Mouse (Mus musculus): ENCODE results near the gene Gm13539. TPM values are rescaled to one million over a fixed set of nuclear protein-coding genes. Genes with fewer than 3 reads are reported as not detected.
"Not testable (repeated sequence)": the region's sequence is repeated elsewhere in the genome, so short reads cannot be mapped to it uniquely, and the experiment has no call there.

Gene Gm13539
- not detected in 2 replicates for polyA plus RNA-seq (2016; fragmentation: Nextera tagmentation; extraction: Ambion mirVana)

DNA sequence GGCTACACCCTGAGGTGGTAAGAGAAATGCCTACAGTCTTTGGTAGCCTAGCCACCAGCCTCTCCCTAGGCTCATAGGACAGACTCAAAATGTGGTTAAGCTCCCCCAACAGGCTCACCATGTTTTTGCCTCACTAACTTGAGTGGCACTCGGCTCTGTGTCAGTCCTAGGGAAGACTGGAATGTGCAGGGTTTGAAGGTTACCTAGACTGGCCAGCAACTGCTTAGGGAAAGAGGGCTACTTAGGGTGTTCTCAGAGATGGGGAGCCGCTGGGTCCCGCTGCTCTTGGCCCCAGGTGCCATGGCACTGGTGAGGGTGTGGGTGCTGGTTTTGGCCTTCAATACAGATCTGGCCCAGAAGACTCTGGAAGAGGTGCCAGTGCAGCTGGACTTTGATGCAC, at the start of gene Gm13539:
TSS of gene Gm13539 (plus strand) at position 301 of the 400 bp plus-strand sequence.
- H3K27me3 ChIP-seq (replicated peaks; ENCODE audit: low read depth, poor library complexity, severe bottlenecking): no peaks in the 10 kb centered on the region
- peaks cover 14% of the 10 kb centered on the region for H3K4me1 ChIP-seq
- DNase-seq (ENCODE audit: low spot score): no peak
- no peaks in the 10 kb centered on the region for H3K9me3 ChIP-seq
- H3K4me3 ChIP-seq: no peak within 1 kb of the TSS
- 87% methylated on average over 3 of the region's 3 CpGs for WGBS
- H3K36me3 ChIP-seq (replicated peaks): no peaks in the 10 kb centered on the region
- H3K27ac ChIP-seq (replicated peaks): no peak within 1 kb of the TSS

DNA sequence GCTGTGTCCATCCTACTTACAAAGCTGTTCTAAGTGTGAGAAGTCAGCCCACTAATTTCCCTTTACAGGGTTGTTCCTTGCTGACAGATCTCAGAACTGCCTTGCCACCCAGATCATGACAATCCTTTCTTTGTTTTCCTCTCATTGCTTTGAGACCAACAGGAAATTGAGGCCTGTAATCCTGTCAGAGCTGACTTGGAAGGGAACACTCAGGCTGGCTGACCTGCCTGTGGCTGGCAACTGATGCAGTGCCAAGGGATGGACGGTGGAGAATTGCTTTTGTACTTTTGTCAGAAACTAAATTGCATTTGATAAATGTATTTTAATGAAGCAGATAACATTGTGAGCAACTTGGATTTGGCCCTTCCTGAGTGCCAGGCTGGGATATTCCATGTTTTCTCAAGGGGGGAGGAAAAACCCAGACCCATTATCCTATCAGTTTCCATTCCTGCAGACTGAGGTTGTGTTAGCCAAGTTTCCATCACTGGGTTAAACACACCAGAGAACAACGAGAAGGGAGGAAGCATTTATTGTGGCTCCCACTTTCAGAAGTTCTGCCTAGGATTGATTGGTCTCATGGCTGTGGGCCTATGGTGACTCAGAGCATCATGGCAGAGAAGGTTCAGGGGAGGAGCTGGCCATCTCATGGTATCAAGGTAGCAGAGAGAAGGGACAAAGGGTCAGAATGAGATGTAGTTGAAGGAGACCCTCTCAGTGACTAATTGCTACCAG, 48.7 kb upstream of the Gm13539 start:
- Histone ChIP-seq H3K9me3 (peaks cover 4% of the 10 kb centered on the region; the same call in 1 of the 2 replicates), H3K27me3 (replicated peaks; ENCODE audit: low read depth, poor library complexity, severe bottlenecking) (no peaks in the 10 kb centered on the region), H3K36me3 (replicated peaks) (no peaks in the 10 kb centered on the region), H3K4me3 (no peak overlapping the region), H3K27ac (replicated peaks) (no peak overlapping the region), H3K4me1 (no peaks in the 10 kb centered on the region)
- no peak for DNase-seq (ENCODE audit: low spot score)
- WGBS: 49% methylated on average over 2 of the region's 2 CpGs

DNA sequence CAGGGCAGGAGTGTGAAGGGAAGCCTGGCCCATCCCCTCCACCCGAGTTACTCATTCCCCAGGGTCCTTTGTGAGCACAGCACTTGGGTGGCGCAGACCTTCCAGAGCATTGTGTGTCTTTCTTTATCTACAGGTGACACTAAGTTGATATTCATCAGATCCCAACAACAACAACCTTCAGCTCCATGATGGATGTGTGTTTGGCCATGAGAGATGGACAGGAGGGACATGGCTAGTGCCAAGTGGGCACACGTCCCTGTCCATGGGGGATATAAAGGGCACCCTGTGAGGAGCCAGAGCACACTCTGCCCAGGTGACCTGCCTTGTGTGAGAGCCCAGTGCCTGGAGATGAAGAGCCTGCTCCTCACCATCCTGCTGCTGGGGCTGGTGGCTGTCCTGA, 45.3 kb upstream of the Gm13539 start, which contains the start of gene Obp2b:
TSS of gene Obp2b (plus strand) at position 301 of the 400 bp plus-strand sequence.
- not testable (repeated sequence) for H3K4me3 ChIP-seq; H3K9me3 ChIP-seq; DNase-seq (ENCODE audit: low spot score); H3K4me1 ChIP-seq; H3K27ac ChIP-seq (replicated peaks); H3K27me3 ChIP-seq (replicated peaks; ENCODE audit: low read depth, poor library complexity, severe bottlenecking); H3K36me3 ChIP-seq (replicated peaks)
- 77% methylated on average over 3 of the region's 3 CpGs for WGBS

DNA sequence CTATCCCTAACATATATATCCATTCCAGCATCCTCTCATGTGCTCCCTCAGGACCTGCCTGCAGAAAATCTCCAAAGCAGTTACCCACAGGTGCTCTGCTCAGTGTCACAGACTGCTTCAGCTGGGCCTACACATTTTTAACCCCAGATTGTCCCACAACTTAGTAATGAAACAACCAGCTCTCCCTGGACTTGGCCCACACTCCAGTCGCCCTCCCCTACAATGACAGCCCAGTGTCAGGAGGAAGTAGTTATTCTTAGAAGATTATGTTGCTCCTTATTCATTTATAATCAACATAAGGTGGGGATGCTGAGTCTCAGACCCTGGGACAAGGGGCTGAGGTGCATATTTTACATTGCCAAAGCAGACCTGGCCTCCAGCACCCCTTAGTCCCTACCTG, 40.4 kb upstream of the Gm13539 start:
- Histone ChIP-seq H3K27me3 (replicated peaks; ENCODE audit: low read depth, poor library complexity, severe bottlenecking) (no peaks in the 10 kb centered on the region), H3K4me1 (no peaks in the 10 kb centered on the region), H3K9me3 (no peaks in the 10 kb centered on the region), H3K4me3 (no peak overlapping the region), H3K27ac (replicated peaks) (no peak overlapping the region), H3K36me3 (replicated peaks) (no peaks in the 10 kb centered on the region)
- no peak for DNase-seq (ENCODE audit: low spot score)
- 73% methylated on average over 1 of the region's 1 CpGs for WGBS

DNA sequence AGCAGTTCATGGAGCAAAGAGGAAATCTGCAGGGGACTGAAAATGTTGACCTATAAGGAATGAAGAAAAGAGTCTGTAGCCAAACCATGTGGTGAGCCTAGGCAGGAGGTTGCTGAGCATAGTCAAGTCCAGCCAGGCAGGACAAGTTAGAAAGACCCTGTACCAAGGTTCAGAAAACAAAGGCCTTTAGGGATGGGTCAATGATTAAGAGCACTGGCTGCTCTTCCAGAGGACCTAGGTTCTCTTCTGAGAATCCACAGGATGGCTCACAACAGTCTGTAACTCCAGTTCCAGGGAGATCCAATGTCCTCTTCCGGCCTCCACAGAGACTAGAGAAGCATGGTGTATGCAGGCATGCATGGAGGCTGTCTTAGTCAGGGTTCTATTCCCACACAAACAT, 27.9 kb upstream of the Gm13539 start:
- WGBS: 83% methylated on average over 1 of the region's 1 CpGs
- Histone ChIP-seq H3K27me3 (replicated peaks; ENCODE audit: low read depth, poor library complexity, severe bottlenecking) (no peaks in the 10 kb centered on the region), H3K36me3 (replicated peaks) (no peaks in the 10 kb centered on the region), H3K4me1 (no peaks in the 10 kb centered on the region), H3K27ac (replicated peaks) (no peak overlapping the region), H3K4me3 (no peak overlapping the region), H3K9me3 (no peaks in the 10 kb centered on the region; the same call in 1 of the 2 replicates)
- no peak for DNase-seq (ENCODE audit: low spot score)

DNA sequence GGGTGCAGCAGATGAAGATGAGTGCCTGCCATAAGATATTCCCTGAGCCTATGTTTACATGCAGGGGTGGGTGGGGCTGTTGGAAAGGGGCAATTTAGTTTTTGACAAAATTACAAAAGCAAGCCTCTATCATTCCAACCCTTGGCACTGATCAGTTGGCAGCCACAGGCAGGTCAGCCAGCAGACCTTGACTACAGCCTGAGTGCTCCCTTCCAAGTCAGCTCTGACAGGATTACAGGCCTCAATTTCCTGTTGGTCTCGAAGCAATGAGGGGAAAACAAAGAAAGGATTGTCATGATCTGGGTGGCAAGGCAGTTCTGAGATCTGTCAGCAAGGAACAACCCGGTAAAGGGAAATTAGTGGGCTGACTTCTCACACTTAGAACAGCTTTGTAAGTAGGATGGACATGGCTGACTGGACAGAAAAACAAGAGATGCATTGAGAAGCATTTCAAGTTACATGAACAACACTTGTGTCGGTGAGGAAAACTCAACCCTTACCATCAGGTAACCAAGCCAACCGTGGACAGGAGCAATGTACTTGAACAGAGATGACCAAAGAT, 23.9 kb upstream of the Gm13539 start:
- no peak for DNase-seq (ENCODE audit: low spot score)
- Histone ChIP-seq H3K36me3 (replicated peaks) (no peaks in the 10 kb centered on the region), H3K4me3 (no peak overlapping the region), H3K4me1 (no peaks in the 10 kb centered on the region), H3K27ac (replicated peaks) (no peak overlapping the region), H3K27me3 (replicated peaks; ENCODE audit: low read depth, poor library complexity, severe bottlenecking) (no peaks in the 10 kb centered on the region), H3K9me3 (no peaks in the 10 kb centered on the region; the same call in 1 of the 2 replicates)
- 28% methylated on average over 4 of the region's 4 CpGs for WGBS

DNA sequence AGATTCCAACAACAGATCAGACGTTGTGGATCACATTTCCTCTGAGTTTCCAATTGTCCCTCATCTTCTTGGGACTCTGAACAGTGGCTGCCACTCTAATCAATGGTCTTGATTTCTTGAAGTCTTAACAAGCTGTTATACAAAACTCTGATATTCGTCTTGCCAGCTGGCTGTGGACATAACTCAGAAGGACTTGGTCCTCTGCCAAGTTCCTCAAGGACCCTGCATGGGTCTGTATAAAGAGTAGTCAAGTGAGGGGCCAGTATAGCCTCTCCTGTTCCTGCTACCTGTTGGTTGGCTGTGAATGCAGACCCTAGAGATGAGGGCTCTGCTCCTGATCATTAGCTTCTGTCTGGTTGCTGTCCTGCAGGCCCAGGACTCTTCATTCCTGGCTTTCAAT, 16.8 kb upstream of the Gm13539 start, which contains the start of gene Lcn3:
TSS of gene Lcn3 (plus strand) at position 301 of the 400 bp plus-strand sequence.
- no peak within 1 kb of the TSS for H3K4me3 ChIP-seq
- H3K4me1 ChIP-seq: no peaks in the 10 kb centered on the region
- H3K9me3 ChIP-seq: no peaks in the 10 kb centered on the region
- no peaks in the 10 kb centered on the region for H3K36me3 ChIP-seq (replicated peaks)
- H3K27ac ChIP-seq (replicated peaks): no peak within 1 kb of the TSS
- DNase-seq (ENCODE audit: low spot score): no peak
- WGBS: 58% methylated on average over 2 of the region's 2 CpGs
- no peaks in the 10 kb centered on the region for H3K27me3 ChIP-seq (replicated peaks; ENCODE audit: low read depth, poor library complexity, severe bottlenecking)

DNA sequence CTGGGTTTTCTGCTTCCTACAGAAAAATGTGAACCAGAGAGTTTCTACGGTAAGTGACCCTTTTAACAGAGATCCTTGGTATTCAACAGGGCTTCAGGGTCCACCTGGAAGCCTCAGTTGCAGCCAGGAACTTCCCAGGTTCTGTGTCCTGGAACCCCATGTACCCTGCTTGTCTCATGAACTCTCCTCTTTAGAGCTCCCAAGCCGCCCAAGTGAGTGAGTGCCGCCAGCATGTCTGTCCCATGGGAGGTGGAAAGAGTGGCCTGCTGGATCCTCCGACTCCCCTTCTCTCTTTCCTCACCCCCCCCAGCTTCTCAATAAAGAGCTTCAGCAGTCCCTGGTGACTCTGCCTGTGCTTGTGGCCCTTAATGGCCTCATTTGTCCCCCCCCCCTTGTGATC, 14.3 kb upstream of the Gm13539 start:
- no peak for DNase-seq (ENCODE audit: low spot score)

DNA sequence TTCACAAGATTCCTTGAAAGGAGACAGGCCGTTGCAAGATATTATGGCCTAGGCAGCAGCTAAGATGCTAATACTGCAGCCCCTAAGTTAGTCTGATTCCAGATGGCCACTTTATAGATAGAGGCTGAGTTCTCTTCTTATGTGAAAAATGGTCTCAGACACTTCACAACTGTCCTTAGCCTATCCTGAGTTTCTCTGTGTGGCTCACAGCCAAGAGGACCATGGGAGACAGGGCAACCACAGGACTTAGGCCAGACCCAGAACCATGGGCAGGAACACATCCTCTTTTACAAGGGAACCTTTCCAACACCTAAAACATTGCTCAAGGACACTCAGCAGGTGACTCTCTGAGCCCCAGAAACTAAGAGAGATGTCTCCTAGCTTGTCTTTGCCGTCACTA, 8.6 kb upstream of the Gm13539 start:
- H3K9me3 ChIP-seq: no peaks in the 10 kb centered on the region
- H3K27me3 ChIP-seq (replicated peaks; ENCODE audit: low read depth, poor library complexity, severe bottlenecking): no peaks in the 10 kb centered on the region
- no peaks in the 10 kb centered on the region for H3K36me3 ChIP-seq (replicated peaks)
- no peak for DNase-seq (ENCODE audit: low spot score)
- H3K27ac ChIP-seq (replicated peaks): no peak overlapping the region
- 86% methylated on average over 2 of the region's 2 CpGs for WGBS
- H3K4me3 ChIP-seq: no peak overlapping the region
- no peaks in the 10 kb centered on the region for H3K4me1 ChIP-seq

More for the DNA sequence above, 14.3 kb upstream of the Gm13539 start:
- WGBS: 88% methylated on average over 4 of the region's 4 CpGs
- Histone ChIP-seq H3K27ac (replicated peaks) (no peak overlapping the region), H3K9me3 (no peaks in the 10 kb centered on the region), H3K4me1 (no peaks in the 10 kb centered on the region), H3K36me3 (replicated peaks) (no peaks in the 10 kb centered on the region), H3K4me3 (no peak overlapping the region), H3K27me3 (replicated peaks; ENCODE audit: low read depth, poor library complexity, severe bottlenecking) (no peaks in the 10 kb centered on the region)

DNA sequence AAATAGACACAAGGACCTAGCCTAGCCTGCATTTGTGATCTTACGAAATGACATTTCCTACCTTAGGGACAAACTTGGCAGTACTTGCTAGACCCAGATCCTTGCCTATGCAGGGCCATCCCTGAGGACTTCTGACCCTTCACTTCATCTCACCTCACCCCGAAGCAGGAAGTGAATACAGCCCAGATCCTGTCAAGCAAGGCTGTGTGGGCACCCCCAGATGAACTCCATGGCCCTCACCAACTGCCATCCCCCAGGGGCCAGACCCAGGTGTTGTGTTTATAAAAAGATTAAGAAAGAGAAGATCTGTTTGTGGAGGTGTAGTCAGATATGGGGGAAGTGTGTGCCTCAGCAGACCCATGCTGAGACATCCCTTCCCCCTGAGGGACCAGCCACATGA, 7.4 kb upstream of the Gm13539 start:
- H3K4me3 ChIP-seq: no peak overlapping the region
- H3K9me3 ChIP-seq: no peaks in the 10 kb centered on the region
- no peak for DNase-seq (ENCODE audit: low spot score)
- 79% methylated on average over 2 of the region's 2 CpGs for WGBS
- no peaks in the 10 kb centered on the region for H3K27me3 ChIP-seq (replicated peaks; ENCODE audit: low read depth, poor library complexity, severe bottlenecking)
- no peaks in the 10 kb centered on the region for H3K36me3 ChIP-seq (replicated peaks)
- no peak overlapping the region for H3K27ac ChIP-seq (replicated peaks)
- H3K4me1 ChIP-seq: no peaks in the 10 kb centered on the region

DNA sequence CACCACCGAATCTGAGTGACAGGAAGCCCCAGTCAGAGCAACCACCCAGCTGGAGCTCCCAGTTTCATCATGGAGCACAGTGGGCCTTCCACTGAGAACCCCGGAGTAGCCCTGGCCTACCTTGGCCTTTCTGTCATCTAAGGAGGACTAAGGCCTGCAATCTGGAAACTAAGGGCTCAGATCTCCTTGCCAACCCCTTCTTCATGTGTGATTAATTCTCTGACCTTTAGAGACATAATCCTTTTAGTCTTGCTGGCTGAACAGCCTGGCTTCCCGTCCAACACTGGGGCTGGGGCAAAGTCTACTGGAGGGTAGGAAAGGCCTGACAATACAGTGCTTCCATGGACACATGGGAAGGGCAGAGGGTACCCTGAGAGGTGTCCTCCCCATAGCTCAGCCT, 6.1 kb upstream of the Gm13539 start:
- no peak overlapping the region for H3K4me3 ChIP-seq
- H3K27ac ChIP-seq (replicated peaks): no peak overlapping the region
- no peak for DNase-seq (ENCODE audit: low spot score)
- no peaks in the 10 kb centered on the region for H3K9me3 ChIP-seq
- H3K36me3 ChIP-seq (replicated peaks): no peaks in the 10 kb centered on the region
- WGBS: 75% methylated on average over 3 of the region's 3 CpGs
- H3K4me1 ChIP-seq: no peaks in the 10 kb centered on the region
- no peaks in the 10 kb centered on the region for H3K27me3 ChIP-seq (replicated peaks; ENCODE audit: low read depth, poor library complexity, severe bottlenecking)

DNA sequence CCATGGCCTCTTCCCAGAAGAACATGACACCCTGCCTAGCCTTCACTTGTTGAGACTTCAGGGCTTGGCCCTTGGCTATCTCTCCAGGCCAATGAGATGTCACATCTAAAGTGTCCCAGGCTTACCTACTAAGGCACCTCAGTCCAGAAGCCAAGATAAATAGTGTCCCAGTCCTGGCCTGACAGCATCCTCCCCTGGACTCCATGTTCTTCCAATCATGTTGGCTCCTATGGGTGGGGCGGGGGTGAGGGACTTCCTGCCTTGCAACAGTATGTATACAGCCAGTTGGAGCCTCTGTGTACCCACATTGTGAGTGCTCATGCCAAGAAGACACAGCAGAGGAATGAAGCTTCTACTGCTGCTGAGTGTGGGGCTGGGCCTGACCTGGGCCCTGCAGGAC, 5.3 kb upstream of the Gm13539 start, which contains the start of gene Lcn11:
TSS of gene Lcn11 (plus strand) at position 301 of the 400 bp plus-strand sequence.
- H3K4me3 ChIP-seq: no peak within 1 kb of the TSS
- H3K36me3 ChIP-seq (replicated peaks): no peaks in the 10 kb centered on the region
- no peak for DNase-seq (ENCODE audit: low spot score)
- H3K27me3 ChIP-seq (replicated peaks; ENCODE audit: low read depth, poor library complexity, severe bottlenecking): no peaks in the 10 kb centered on the region
- 98% methylated on average over 1 of the region's 1 CpGs for WGBS
- no peaks in the 10 kb centered on the region for H3K4me1 ChIP-seq
- no peak within 1 kb of the TSS for H3K27ac ChIP-seq (replicated peaks)
- H3K9me3 ChIP-seq: no peaks in the 10 kb centered on the region

DNA sequence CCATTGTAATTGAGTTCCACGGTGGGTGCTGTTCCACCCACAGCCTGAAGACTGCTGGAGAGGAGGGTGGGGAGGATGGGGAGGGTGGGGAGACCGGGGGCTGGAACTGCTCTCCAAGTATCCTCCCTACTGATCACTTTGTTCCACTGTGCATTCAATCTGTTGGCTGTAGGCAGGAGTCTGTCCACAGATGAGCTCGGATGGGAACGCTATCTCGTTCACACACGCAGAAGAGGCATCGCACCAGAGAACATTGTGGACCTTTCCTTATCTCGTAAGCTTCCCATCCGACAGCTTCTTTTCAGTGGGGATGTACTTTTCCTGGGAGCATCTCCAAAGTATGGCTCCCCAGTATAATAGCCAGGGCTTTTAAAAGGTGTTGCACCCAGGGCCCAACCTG, 3.0 kb upstream of the Gm13539 start:
- Histone ChIP-seq H3K4me1 (no peaks in the 10 kb centered on the region), H3K27me3 (replicated peaks; ENCODE audit: low read depth, poor library complexity, severe bottlenecking) (no peaks in the 10 kb centered on the region), H3K27ac (replicated peaks) (no peak overlapping the region), H3K36me3 (replicated peaks) (no peaks in the 10 kb centered on the region), H3K9me3 (no peaks in the 10 kb centered on the region), H3K4me3 (no peak overlapping the region)
- 90% methylated on average over 9 of the region's 9 CpGs for WGBS
- no peak for DNase-seq (ENCODE audit: low spot score)

Data from embryonic facial prominence, embryonic 10.5 days (tissue).